Mouse (Mus musculus) MEL (cell line): Measurements from ENCODE around the gene Rps26. TPM values are rescaled to one million over a fixed set of nuclear protein-coding genes. Genes with fewer than 3 reads are reported as not detected.

Experiments
- DNase-seq: peaks from one replicate; pipeline ENCODE4 v3.0.0; 2011; ENCODE audit warnings: low read depth, low spot score
- H3K27ac ChIP-seq: 2 replicates; pipeline ENCODE4 v1.5.1; 2012; ENCODE audit warnings: low read depth, mild to moderate bottlenecking, control low read depth, low read length, moderate library complexity; ENCODE audit not compliant: control insufficient read depth
- H3K27me3 ChIP-seq, 2 experiments: fragments of 150-350 bp in 1 of 2; sonication (generic) in 1 of 2; 2 replicates each; pipeline ENCODE4 v1.6.1; 2012; ENCODE audit warnings: low read length in 2 of 2, mild to moderate bottlenecking in 2 of 2, improper control_type of control experiment in 1 of 2, moderate library complexity in 1 of 2; ENCODE audit not compliant: insufficient read depth in 2 of 2, control insufficient read depth in 1 of 2
- H3K36me3 ChIP-seq, 2 experiments: 2 replicates each; pipeline ENCODE4 v1.6.1; 2012 to 2014; ENCODE audit warnings: low read length in 2 of 2, improper control_type of control experiment in 1 of 2, inconsistent platforms in 1 of 2, mild to moderate bottlenecking in 1 of 2; ENCODE audit not compliant: insufficient read depth in 2 of 2, control insufficient read depth in 1 of 2
- H3K4me1 ChIP-seq, 2 experiments: fragments of 150-350 bp in 1 of 2; sonication (generic) in 1 of 2; 2 replicates each; pipeline ENCODE4 v1.6.1; 2012; ENCODE audit warnings: low read length in 2 of 2, improper control_type of control experiment in 1 of 2, mild to moderate bottlenecking in 1 of 2; ENCODE audit not compliant: insufficient read depth in 2 of 2, control insufficient read depth in 1 of 2
- H3K4me3 ChIP-seq, 2 experiments: fragments of 150-350 bp in 1 of 2; sonication (generic) in 1 of 2; 2 replicates each; pipeline ENCODE4 v1.5.1; 2012; ENCODE audit warnings: low read depth in 2 of 2, low read length in 2 of 2, mild to moderate bottlenecking in 2 of 2, moderate library complexity in 2 of 2, control low read depth in 1 of 2, improper control_type of control experiment in 1 of 2; ENCODE audit not compliant: control insufficient read depth in 1 of 2, insufficient read depth in 1 of 2
- H3K79me2 ChIP-seq: 2 replicates; pipeline ENCODE4 v1.6.1; 2012; ENCODE audit warnings: mild to moderate bottlenecking, low read length, moderate library complexity; ENCODE audit not compliant: control insufficient read depth, poor library complexity, insufficient read depth
- H3K9ac ChIP-seq: 2 replicates; pipeline ENCODE4 v1.6.1; 2012; ENCODE audit warnings: low read depth, mild to moderate bottlenecking, control low read depth, low read length, moderate library complexity; ENCODE audit not compliant: control insufficient read depth, poor library complexity, severe bottlenecking
- H3K9me3 ChIP-seq: fragments of 150-350 bp; sonication (generic); replicated peaks from 2 replicates; pipeline ENCODE4 v1.6.1; 2012; ENCODE audit warnings: mild to moderate bottlenecking, low read length, improper control_type of control experiment, moderate library complexity; ENCODE audit not compliant: insufficient read depth
- BHLHE40 ChIP-seq: IDR thresholded peaks from 2 replicates; pipeline ENCODE4 v1.6.1; 2012; ENCODE audit warnings: low read depth, mild to moderate bottlenecking, inconsistent platforms, low read length, improper control_type of control experiment, borderline replicate concordance
- CHD2 ChIP-seq: IDR thresholded peaks from 2 replicates; pipeline ENCODE4 v1.6.1; 2011; ENCODE audit warnings: low read length, improper control_type of control experiment
- CTCF ChIP-seq, 3 experiments: IDR thresholded peaks in 2 of 3; conservative IDR thresholded peaks in 1 of 3; 2 replicates each; pipeline ENCODE4 v1.5.1; 2011 to 2012; ENCODE audit warnings: low read length in 3 of 3, low read depth in 2 of 3, mild to moderate bottlenecking in 2 of 3, improper control_type of control experiment in 1 of 3, inconsistent platforms in 1 of 3, mixed read lengths in 1 of 3, moderate library complexity in 1 of 3; ENCODE audit not compliant: control insufficient read depth in 1 of 3, insufficient read depth in 1 of 3, poor library complexity in 1 of 3, severe bottlenecking in 1 of 3
- E2F4 ChIP-seq: IDR thresholded peaks from 2 replicates; pipeline ENCODE4 v1.6.1; 2011; ENCODE audit warnings: low read depth, low read length, improper control_type of control experiment, borderline replicate concordance
- EP300 ChIP-seq, 2 experiments: IDR thresholded peaks; 2 replicates each; pipeline ENCODE4 v1.6.1; 2011; ENCODE audit warnings: improper control_type of control experiment in 2 of 2, low read length in 2 of 2, low read depth in 1 of 2, mild to moderate bottlenecking in 1 of 2
- ETS1 ChIP-seq: IDR thresholded peaks from 2 replicates; pipeline ENCODE4 v1.6.1; 2012; ENCODE audit warnings: low read depth, mild to moderate bottlenecking, inconsistent platforms, low read length, improper control_type of control experiment, moderate library complexity
- GABPA ChIP-seq: IDR thresholded peaks from 2 replicates; pipeline ENCODE4 v1.6.1; 2012; ENCODE audit warnings: low read depth, mild to moderate bottlenecking, inconsistent platforms, low read length, improper control_type of control experiment, moderate library complexity
- GATA1 ChIP-seq: IDR thresholded peaks from 2 replicates; pipeline ENCODE4 v1.6.1; 2011; ENCODE audit warnings: low read depth, low read length, improper control_type of control experiment
- HCFC1 ChIP-seq: IDR thresholded peaks from 2 replicates; pipeline ENCODE4 v1.6.1; 2012; ENCODE audit warnings: low read depth, mild to moderate bottlenecking, inconsistent platforms, low read length, improper control_type of control experiment, moderate library complexity
- JUND ChIP-seq: IDR thresholded peaks from 2 replicates; pipeline ENCODE4 v1.6.1; 2011; ENCODE audit warnings: low read depth, mild to moderate bottlenecking, improper control_type of control experiment, low read length
- MAZ ChIP-seq: IDR thresholded peaks from 2 replicates; pipeline ENCODE4 v1.6.1; 2012; ENCODE audit warnings: low read depth, mild to moderate bottlenecking, inconsistent platforms, low read length, improper control_type of control experiment
- MXI1 ChIP-seq: IDR thresholded peaks from 2 replicates; pipeline ENCODE4 v1.6.1; 2011; ENCODE audit warnings: mild to moderate bottlenecking, low read depth, low read length, improper control_type of control experiment
- MYB ChIP-seq: IDR thresholded peaks from 2 replicates; pipeline ENCODE4 v1.6.1; 2011; ENCODE audit warnings: mild to moderate bottlenecking, low read depth, low read length, improper control_type of control experiment
- MYC ChIP-seq: IDR thresholded peaks from 2 replicates; pipeline ENCODE4 v1.6.1; 2011; ENCODE audit warnings: low read depth, mild to moderate bottlenecking, low read length, improper control_type of control experiment, moderate library complexity
- NELFE ChIP-seq: IDR thresholded peaks from 2 replicates; pipeline ENCODE4 v1.6.1; 2011; ENCODE audit warnings: low read depth, low read length, improper control_type of control experiment
- NRF1 ChIP-seq: IDR thresholded peaks from 2 replicates; pipeline ENCODE4 v1.6.1; 2014; ENCODE audit warnings: low read depth, mild to moderate bottlenecking, inconsistent platforms, low read length, improper control_type of control experiment, moderate library complexity; ENCODE audit not compliant: poor library complexity, insufficient read depth, severe bottlenecking
- POLR2AphosphoS2 ChIP-seq: IDR thresholded peaks from 2 replicates; pipeline ENCODE4 v1.6.1; 2011; ENCODE audit warnings: low read length, improper control_type of control experiment
- POLR2AphosphoS5 ChIP-seq: IDR thresholded peaks from 2 replicates; pipeline ENCODE4 v1.6.1; 2012; ENCODE audit warnings: low read depth, borderline replicate concordance, mild to moderate bottlenecking, inconsistent platforms, low read length, moderate library complexity, mixed read lengths
- RAD21 ChIP-seq: IDR thresholded peaks from 2 replicates; pipeline ENCODE4 v1.6.1; 2011; ENCODE audit warnings: mild to moderate bottlenecking, low read depth, low read length, improper control_type of control experiment
- RCOR1 ChIP-seq: IDR thresholded peaks from 2 replicates; pipeline ENCODE4 v1.6.1; 2012; ENCODE audit warnings: low read depth, mild to moderate bottlenecking, inconsistent platforms, low read length, improper control_type of control experiment
- SIN3A ChIP-seq: IDR thresholded peaks from 2 replicates; pipeline ENCODE4 v1.6.1; 2012; ENCODE audit warnings: low read length, improper control_type of control experiment, inconsistent platforms
- SMC3 ChIP-seq: IDR thresholded peaks from 2 replicates; pipeline ENCODE4 v1.6.1; 2011; ENCODE audit warnings: low read depth, low read length, improper control_type of control experiment
- TAL1 ChIP-seq: IDR thresholded peaks from 2 replicates; pipeline ENCODE4 v1.6.1; 2012; ENCODE audit warnings: mild to moderate bottlenecking, inconsistent platforms, low read length, moderate library complexity, mixed read lengths
- TCF12 ChIP-seq: IDR thresholded peaks from 2 replicates; pipeline ENCODE4 v1.6.1; 2014; ENCODE audit warnings: low read depth, mild to moderate bottlenecking, inconsistent platforms, low read length, improper control_type of control experiment, moderate library complexity
- USF1 ChIP-seq: IDR thresholded peaks from 2 replicates; pipeline ENCODE4 v1.6.1; 2014; ENCODE audit warnings: low read depth, mild to moderate bottlenecking, inconsistent platforms, low read length, improper control_type of control experiment, moderate library complexity
- USF2 ChIP-seq, 2 experiments: IDR thresholded peaks; 2 replicates each; pipeline ENCODE4 v1.6.1; 2011 to 2012; ENCODE audit warnings: improper control_type of control experiment in 2 of 2, low read length in 2 of 2, borderline replicate concordance in 1 of 2, inconsistent platforms in 1 of 2, low read depth in 1 of 2, mild to moderate bottlenecking in 1 of 2; ENCODE audit not compliant: insufficient read depth in 1 of 2
- ZC3H11A ChIP-seq: IDR thresholded peaks from 2 replicates; pipeline ENCODE4 v1.6.1; 2012; ENCODE audit warnings: low read depth, mild to moderate bottlenecking, inconsistent platforms, low read length, improper control_type of control experiment
- ZKSCAN1 ChIP-seq: IDR thresholded peaks from 2 replicates; pipeline ENCODE4 v1.6.1; 2012; ENCODE audit warnings: low read depth, mild to moderate bottlenecking, inconsistent platforms, low read length, improper control_type of control experiment, moderate library complexity
- ZNF384 ChIP-seq: IDR thresholded peaks from 2 replicates; pipeline ENCODE4 v1.6.1; 2012; ENCODE audit warnings: low read depth, mild to moderate bottlenecking, inconsistent platforms, low read length, improper control_type of control experiment
- polyA plus RNA-seq, 2 experiments: library from polyadenylated mRNA; stranded (reverse) in 1 of 2; unstranded in 1 of 2; fragments of >175 nt in 1 of 2; fragments of >200 nt in 1 of 2; gene quantifications; 2 replicates each; pipeline versions ENCODE4 v1.2.1 to v1.2.4; 2012; ENCODE audit warnings: low replicate concordance in 2 of 2, low read depth in 1 of 2; ENCODE audit not compliant: insufficient read length in 2 of 2, insufficient read depth in 1 of 2, missing spikeins in 1 of 2
- total RNA-seq: library from RNA; depleted of rRNA; stranded (reverse); fragments of 300-350 nt; gene quantifications from 2 replicates; pipeline ENCODE4 v1.2.3, GENCODE M21; 2012

Gene Rps26
- total and polyA plus RNA-seq, 3 experiments: 2,523 to 2,530 TPM; not detected in 1

GRCm38 (mm10) chr10:128629746-128630145, 3.2 kb upstream of the Rps26 start:
- H3K9ac ChIP-seq: no peak overlapping the region
- H3K9me3 ChIP-seq: no peaks in the 10 kb centered on the region
- no peak overlapping the region for H3K27ac ChIP-seq
- H3K27me3 ChIP-seq: peaks cover 5 to 7% of the 10 kb centered on the region in 2 experiments
- H3K4me3 ChIP-seq: no peak overlapping the region
- peaks cover 14% of the 10 kb centered on the region for H3K79me2 ChIP-seq
- DNase-seq: no peak
- TF ChIP-seq TAL1 (no peak), RAD21 (no peak), ZKSCAN1 (no peak), GATA1 (no peak), CTCF (IDR thresholded peaks at IDR 0.05 in 2 of 3, conservative IDR thresholded peaks at IDR 0.05 in 1 of 3; ENCODE audit: control insufficient read depth in 1 of 3, insufficient read depth in 1 of 3, low read depth in 2 of 3, low read length in 3 of 3, poor library complexity in 1 of 3, severe bottlenecking in 1 of 3) (no peak)
- peaks cover 0 to 11% of the 10 kb centered on the region in 2 experiments; a peak in 2 of 4 replicates for H3K4me1 ChIP-seq
- H3K36me3 ChIP-seq: peaks cover 3 to 12% of the 10 kb centered on the region in 2 experiments

GRCm38 (mm10) chr10:128627398-128628317, 1.1 kb upstream of the Rps26 start:
- no peaks in the 10 kb centered on the region for H3K9me3 ChIP-seq
- no peak for TF ChIP-seq POLR2AphosphoS2
- TF ChIP-seq TCF12: peak; percentile 83
- peak; percentile 24 to 72; a peak in 3 of 4 replicates for TF ChIP-seq EP300 (IDR thresholded peaks at IDR 0.05; ENCODE audit: low read depth in 1 of 2, low read length in 2 of 2)
- no peak for TF ChIP-seq NRF1
- TF ChIP-seq GATA1: peak; percentile 79
- TF ChIP-seq MXI1: no peak; the same call in 1 of the 2 replicates
- TF ChIP-seq ZC3H11A: no peak
- TF ChIP-seq ZKSCAN1: no peak
- no peak for TF ChIP-seq MYB
- peak; percentile 97 for TF ChIP-seq RCOR1
- no peak for TF ChIP-seq CHD2
- 0 out of 2 replicates have a peak, but pooled peaks have one; percentile 33 for TF ChIP-seq ETS1
- TF ChIP-seq E2F4: no peak
- TF ChIP-seq BHLHE40: peak; percentile 83; the same call in 1 of the 2 replicates
- TF ChIP-seq TAL1: peak; percentile 86
- no peak for TF ChIP-seq JUND
- TF ChIP-seq ZNF384: peak; percentile 68
- 0 out of 2 replicates have a peak, but pooled peaks have one; percentile 1 for TF ChIP-seq MAZ
- no peak for TF ChIP-seq GABPA
- no peak for TF ChIP-seq MYC
- no peak for TF ChIP-seq POLR2AphosphoS5
- no peak for TF ChIP-seq SMC3
- TF ChIP-seq USF2 (IDR thresholded peaks at IDR 0.05; ENCODE audit: borderline replicate concordance in 1 of 2, insufficient read depth in 1 of 2, low read depth in 1 of 2, low read length in 2 of 2): no peak; a peak in 1 of 4 replicates
- no peak for TF ChIP-seq SIN3A
- no peak for TF ChIP-seq NELFE
- TF ChIP-seq USF1: peak; percentile 90
- no peak for TF ChIP-seq HCFC1
- TF ChIP-seq, all 39 proteins: peak for 10
- Histone ChIP-seq H3K27ac (no peak overlapping the region), H3K4me1 (peaks cover 0 to 20% of the 10 kb centered on the region in 2 experiments; a peak in 2 of 4 replicates), H3K79me2 (peaks cover 14% of the 10 kb centered on the region), H3K27me3 (peaks cover 5 to 7% of the 10 kb centered on the region in 2 experiments), H3K4me3 (peak overlapping the region in 1 of 2 experiments; percentile 14; a peak in 1 of 4 replicates), H3K36me3 (peaks cover 7 to 20% of the 10 kb centered on the region in 2 experiments), H3K9ac (no peak overlapping the region; the same call in 1 of the 2 replicates)
- peak; percentile 61 for DNase-seq
